Mouse (Mus musculus): ENCODE data around the gene Krtap8-1.

The Krtap8-1 gene

GRCm38 (mm10) chr16:89487852-89488251, at the start of gene Krtap8-1:
TSS of gene Krtap8-1 (minus strand) at chr16:89487952.
- DNase-seq (ENCODE audit: low read depth, low spot score), result no peak

GRCm38 (mm10) chr16:89537349-89537748, 49.6 kb upstream of the Krtap8-1 start:
- no peak for DNase-seq (ENCODE audit: low read depth, low spot score)

- DNase-seq (ENCODE audit: low read depth, low spot score), result no peak
These were observed 42.8 kb upstream of the Krtap8-1 start for GRCm38 (mm10) chr16:89530547-89530946.

- no peak for DNase-seq (ENCODE audit: low read depth, low spot score)
These were observed 42.1 kb upstream of the Krtap8-1 start for GRCm38 (mm10) chr16:89529846-89530245.

GRCm38 (mm10) chr16:89528380-89528779, 40.6 kb upstream of the Krtap8-1 start:
- no peak for DNase-seq (ENCODE audit: low read depth, low spot score)

- DNase-seq (ENCODE audit: low read depth, low spot score), result no peak
These were observed 33.2 kb upstream of the Krtap8-1 start for GRCm38 (mm10) chr16:89520996-89521395.

- DNase-seq (ENCODE audit: low read depth, low spot score), result no peak
These were observed 32.8 kb upstream of the Krtap8-1 start for GRCm38 (mm10) chr16:89520555-89520954.

GRCm38 (mm10) chr16:89520091-89520490, 32.3 kb upstream of the Krtap8-1 start:
- no peak for DNase-seq (ENCODE audit: low read depth, low spot score)

- DNase-seq (ENCODE audit: low read depth, low spot score), result no peak
These were observed 29.9 kb upstream of the Krtap8-1 start for GRCm38 (mm10) chr16:89517635-89518034.

GRCm38 (mm10) chr16:89513431-89513830, 25.7 kb upstream of the Krtap8-1 start:
- no peak for DNase-seq (ENCODE audit: low read depth, low spot score)

GRCm38 (mm10) chr16:89508223-89508622, 20.5 kb upstream of the Krtap8-1 start, which contains the start of gene Krtap7-1:
TSS of gene Krtap7-1 (minus strand) at chr16:89508323.
- DNase-seq (ENCODE audit: low read depth, low spot score), result no peak

- DNase-seq (ENCODE audit: low read depth, low spot score), result no peak
These were observed 15.8 kb upstream of the Krtap8-1 start for GRCm38 (mm10) chr16:89503571-89503970.

GRCm38 (mm10) chr16:89501870-89502269, 14.1 kb upstream of the Krtap8-1 start:
- no peak for DNase-seq (ENCODE audit: low read depth, low spot score)

GRCm38 (mm10) chr16:89497002-89497401, 9.2 kb upstream of the Krtap8-1 start:
- no peak for DNase-seq (ENCODE audit: low read depth, low spot score)

GRCm38 (mm10) chr16:89495394-89496153, 7.8 kb upstream of the Krtap8-1 start:
- no peak for DNase-seq (ENCODE audit: low read depth, low spot score)

GRCm38 (mm10) chr16:89477679-89478314, 10.0 kb downstream of the Krtap8-1 start:
- no peak for DNase-seq (ENCODE audit: low read depth, low spot score)

GRCm38 (mm10) chr16:89461189-89461588, 26.6 kb downstream of the Krtap8-1 start:
- DNase-seq (ENCODE audit: low read depth, low spot score), result no peak

All from A20 (cell line).